Mouse (Mus musculus) heart, postnatal 0 days (tissue): Measurements from ENCODE around the gene Elk3. TPM values are rescaled to one million over a fixed set of nuclear protein-coding genes. Genes with fewer than 3 reads are reported as not detected.

Source experiments
- ATAC-seq: fragments of 200-750 bp; cut with Nextera tagmentation; 2 replicates; pipeline ENCODE4 v1.8.0; 2017; ENCODE audit warnings: low read depth, moderate number of reproducible peaks, moderate library complexity; ENCODE audit not compliant: insufficient read depth
- DNase-seq: peaks from one replicate; pipeline ENCODE4 v3.0.0-alpha.2; 2016; ENCODE audit warnings: low spot score
- H3K27ac ChIP-seq: fragments of 300-500 bp; sonication (generic); 2 replicates; pipeline ENCODE4 v1.5.1; 2014; ENCODE audit warnings: low read depth, mild to moderate bottlenecking
- H3K27me3 ChIP-seq: fragments of 300-500 bp; sonication (generic); 2 replicates; pipeline ENCODE4 v1.6.1; 2014; ENCODE audit warnings: low read length, mixed read lengths; ENCODE audit not compliant: control insufficient read depth, insufficient read depth
- H3K36me3 ChIP-seq: fragments of 300-500 bp; sonication (generic); replicated peaks from 2 replicates; pipeline ENCODE4 v1.6.1; 2014; ENCODE audit warnings: low read length, mixed read lengths; ENCODE audit not compliant: control insufficient read depth, insufficient read depth
- H3K4me1 ChIP-seq: fragments of 300-500 bp; sonication (generic); 2 replicates; pipeline ENCODE4 v1.6.1; 2014; ENCODE audit warnings: antibody characterized with exemption; ENCODE audit not compliant: control insufficient read depth, insufficient read depth
- H3K4me2 ChIP-seq: fragments of 300-500 bp; sonication (generic); 2 replicates; pipeline ENCODE4 v1.6.1; 2014; ENCODE audit warnings: low read depth, mild to moderate bottlenecking, low read length, moderate library complexity
- H3K4me3 ChIP-seq: fragments of 300-500 bp; sonication (generic); 2 replicates; pipeline ENCODE4 v1.5.1; 2014; ENCODE audit warnings: low read depth, low read length
- H3K9ac ChIP-seq: fragments of 300-500 bp; sonication (generic); replicated peaks from 2 replicates; pipeline ENCODE4 v1.6.1; 2014; ENCODE audit warnings: low read depth, low read length, mixed read lengths
- H3K9me3 ChIP-seq: fragments of 300-500 bp; sonication (generic); replicated peaks from 2 replicates; pipeline ENCODE4 v1.6.1; 2016; ENCODE audit warnings: low read length; ENCODE audit not compliant: control insufficient read depth
- CTCF ChIP-seq: IDR thresholded peaks from 2 replicates; pipeline ENCODE4 v1.5.1; 2016; ENCODE audit warnings: antibody characterized with exemption, control low read depth, low read depth
- EP300 ChIP-seq: IDR thresholded peaks from 2 replicates; pipeline ENCODE4 v1.6.1; 2016; ENCODE audit warnings: antibody characterized with exemption, low read depth
- whole genome bisulfite sequencing: fragments of 180-500 bp; shearing (Covaris S2); extraction: QIAGEN DNeasy Blood & Tissue Kit; methylation state at CpG from one replicate; pipeline ENCODE4 v1.1.7; 2014; 5-methylcytosine and 5-hydroxymethylcytosine counted together
- polyA plus RNA-seq: library from polyadenylated mRNA; unstranded; fragments of >200 nt; fragmentation: Nextera tagmentation; extraction: Ambion mirVana; gene quantifications from 2 replicates; pipeline ENCODE4 v1.2.1, GENCODE M21; 2015
- total RNA-seq: library from RNA; depleted of rRNA; stranded (reverse); fragments of >200 nt; gene quantifications from 2 replicates; pipeline ENCODE4 v1.2.3, GENCODE M21; 2014; ENCODE audit warnings: low replicate concordance

The Elk3 gene
- total and polyA plus RNA-seq, 2 experiments from 2014 or later, result 34.4 to 45.0 TPM

DNA sequence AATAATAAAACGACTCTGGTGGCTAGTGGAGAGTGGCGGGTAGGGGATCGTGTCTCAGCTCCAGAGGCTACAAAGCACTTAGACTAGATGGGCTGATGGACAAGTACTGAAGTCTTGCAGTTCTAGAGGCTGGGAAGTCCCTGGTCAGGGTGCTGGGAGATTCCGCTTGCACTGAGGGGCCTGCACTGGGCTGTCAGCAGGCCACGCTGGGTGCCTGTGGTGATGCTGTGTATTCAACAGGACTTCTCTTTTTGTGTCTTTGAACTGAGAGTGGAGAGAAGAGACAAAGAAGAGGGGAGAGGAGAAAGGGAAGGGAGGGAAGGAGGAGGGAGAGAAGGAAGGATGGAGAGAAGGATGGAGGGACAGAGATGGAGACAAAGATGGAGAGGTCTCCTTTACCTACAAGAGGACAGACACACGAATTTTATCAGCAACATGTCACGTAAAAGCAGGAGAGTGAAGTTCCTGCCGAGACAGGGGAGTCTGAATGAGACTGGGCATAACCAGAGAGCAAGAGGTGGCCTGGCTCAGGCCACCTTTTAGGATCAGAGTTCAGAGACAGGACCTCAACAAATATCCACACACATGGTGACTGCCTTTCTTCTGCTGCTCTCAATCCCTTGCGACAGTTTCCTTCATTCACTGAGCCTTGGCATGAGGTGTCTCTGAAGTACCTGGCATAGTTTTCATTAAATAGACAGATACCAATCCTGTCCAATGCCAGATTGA lies 35.4 kb upstream of the Elk3 start:
- Histone ChIP-seq H3K36me3 (no peaks in the 10 kb centered on the region), H3K9me3 (no peaks in the 10 kb centered on the region), H3K4me2 (no peak overlapping the region), H3K4me1 (0 out of 2 replicates have a peak, but pooled peaks cover 6% of the 10 kb centered on the region), H3K27me3 (no peaks in the 10 kb centered on the region), H3K27ac (no peak overlapping the region), H3K9ac (no peak overlapping the region), H3K4me3 (no peak overlapping the region)
- no peak for DNase-seq
- ATAC-seq, result no peak
- 70% methylated on average over 9 of the region's 9 CpGs for WGBS
- no peak for TF ChIP-seq EP300
- TF ChIP-seq CTCF, result no peak

DNA sequence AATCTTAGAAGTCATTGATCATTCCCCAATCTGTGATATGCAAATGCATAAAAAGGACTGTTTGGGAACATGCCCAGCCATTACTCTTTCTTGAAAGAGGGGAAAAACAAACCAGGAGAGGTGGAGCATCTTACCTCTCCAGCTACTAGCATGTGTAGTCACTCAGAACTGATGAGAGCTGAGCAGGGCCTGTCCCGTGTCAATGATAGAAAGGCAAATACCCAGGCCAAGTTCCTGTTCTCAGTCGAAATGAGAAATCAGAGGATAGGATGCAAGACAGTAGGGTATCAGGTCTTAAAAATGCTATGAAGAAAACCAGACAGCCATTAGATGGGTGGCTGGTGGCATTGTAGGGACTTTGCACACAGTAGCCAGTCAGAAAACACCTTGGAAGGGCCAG lies 34.6 kb upstream of the Elk3 start:
- Histone ChIP-seq H3K4me2 (no peak overlapping the region), H3K4me3 (no peak overlapping the region), H3K9ac (no peak overlapping the region), H3K36me3 (no peaks in the 10 kb centered on the region), H3K27ac (no peak overlapping the region), H3K27me3 (no peaks in the 10 kb centered on the region), H3K4me1 (0 out of 2 replicates have a peak, but pooled peaks cover 6% of the 10 kb centered on the region), H3K9me3 (peaks cover 3% of the 10 kb centered on the region)
- ATAC-seq (no peak), DNase-seq (no peak)
- WGBS, result 35% methylated on average over 2 of the region's 2 CpGs
- TF ChIP-seq EP300 (no peak), CTCF (no peak)

DNA sequence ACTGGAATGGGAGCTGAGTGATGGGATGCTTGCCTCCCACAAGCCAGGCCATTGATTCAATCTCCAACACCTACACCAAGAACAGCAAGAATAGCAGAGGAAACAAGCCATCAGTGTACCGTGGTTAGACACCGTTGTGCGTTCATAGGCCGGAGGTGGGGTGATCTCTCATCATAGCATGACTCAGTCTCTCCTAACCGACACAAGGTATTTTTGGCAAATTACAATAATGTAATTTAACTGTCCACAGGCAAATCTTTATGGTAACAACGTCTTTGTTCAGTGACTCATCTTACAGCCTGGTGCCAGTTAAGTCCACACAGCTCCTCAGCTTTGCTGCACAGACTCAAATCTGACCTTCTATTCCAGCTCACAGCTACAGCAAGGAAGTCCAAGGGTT lies 32.5 kb upstream of the Elk3 start:
- Histone ChIP-seq H3K4me2 (no peak overlapping the region), H3K27me3 (no peaks in the 10 kb centered on the region), H3K9ac (no peak overlapping the region), H3K36me3 (no peaks in the 10 kb centered on the region), H3K27ac (no peak overlapping the region), H3K9me3 (peaks cover 11% of the 10 kb centered on the region), H3K4me1 (0 out of 2 replicates have a peak, but pooled peaks cover 6% of the 10 kb centered on the region), H3K4me3 (no peak overlapping the region)
- no peak for DNase-seq
- ATAC-seq, result no peak
- 81% methylated on average over 6 of the region's 6 CpGs for WGBS
- no peak for TF ChIP-seq CTCF
- TF ChIP-seq EP300, result no peak

GRCm38 (mm10) chr10:93342986-93343385 lies 32.1 kb upstream of the Elk3 start:
- Histone ChIP-seq H3K27ac (no peak overlapping the region), H3K36me3 (no peaks in the 10 kb centered on the region), H3K27me3 (no peaks in the 10 kb centered on the region), H3K4me3 (no peak overlapping the region), H3K9me3 (peaks cover 11% of the 10 kb centered on the region), H3K9ac (no peak overlapping the region), H3K4me2 (no peak overlapping the region), H3K4me1 (0 out of 2 replicates have a peak, but pooled peaks cover 4% of the 10 kb centered on the region)
- ATAC-seq, result no peak
- 84% methylated on average over 3 of the region's 3 CpGs for WGBS
- TF ChIP-seq CTCF (no peak), EP300 (no peak)
- no peak for DNase-seq

DNA sequence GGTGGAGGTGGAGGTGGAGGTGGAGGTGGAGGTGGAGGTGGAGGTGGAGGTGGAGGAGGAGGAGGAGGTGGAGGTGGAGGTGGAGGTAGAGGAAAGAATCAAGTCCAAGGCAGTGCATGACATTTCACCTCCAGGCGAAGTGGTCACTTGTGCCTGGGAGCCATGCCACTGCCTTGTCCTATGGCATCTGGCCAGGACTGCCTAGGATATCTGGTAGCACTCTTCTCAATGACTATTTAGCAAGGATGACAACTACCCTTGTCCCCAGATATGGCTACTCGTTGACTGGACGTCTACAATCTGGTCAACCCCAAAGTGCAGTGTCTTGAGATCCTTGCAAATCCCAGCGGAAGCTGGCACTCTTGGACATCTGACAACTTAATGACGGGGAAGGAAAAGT lies 27.6 kb upstream of the Elk3 start:
- peaks cover 5% of the 10 kb centered on the region; the same call in 1 of the 2 replicates for H3K4me1 ChIP-seq
- no peak overlapping the region for H3K4me3 ChIP-seq
- H3K36me3 ChIP-seq, result no peaks in the 10 kb centered on the region
- ATAC-seq, result no peak
- WGBS, result 61% methylated on average over 5 of the region's 5 CpGs
- no peak overlapping the region for H3K27ac ChIP-seq
- H3K9me3 ChIP-seq, result peaks cover 11% of the 10 kb centered on the region
- no peaks in the 10 kb centered on the region for H3K27me3 ChIP-seq
- DNase-seq, result no peak
- no peak overlapping the region for H3K9ac ChIP-seq
- H3K4me2 ChIP-seq, result no peak overlapping the region
- TF ChIP-seq CTCF (no peak), EP300 (no peak)
